Mouse (Mus musculus): Measurements from ENCODE around the gene Raly.
A peak's percentile ranks its signal among the peaks of the same experiment; 100 is the strongest.

Gene Raly

DNA sequence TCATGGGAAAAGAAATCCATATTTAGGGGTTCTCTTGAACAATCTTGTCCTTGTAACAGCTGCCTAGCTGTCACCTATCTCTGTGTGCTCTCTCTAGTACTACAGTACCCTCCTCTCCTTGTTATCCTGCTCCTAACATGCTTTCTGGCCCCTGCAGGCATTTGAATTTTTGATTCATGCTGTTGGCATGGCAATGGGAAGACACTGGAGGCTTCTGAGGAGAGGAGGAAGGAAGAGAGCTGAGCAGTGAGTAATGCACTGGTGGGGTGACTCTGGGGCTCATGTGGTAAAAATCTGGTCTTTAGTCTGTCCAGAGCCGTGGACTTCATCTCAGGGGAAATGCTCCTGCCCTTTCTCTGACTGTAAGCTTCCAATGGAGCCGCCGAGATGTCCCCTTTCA is 5.6 kb upstream of the Raly start:
- DNase-seq: no peak

DNA sequence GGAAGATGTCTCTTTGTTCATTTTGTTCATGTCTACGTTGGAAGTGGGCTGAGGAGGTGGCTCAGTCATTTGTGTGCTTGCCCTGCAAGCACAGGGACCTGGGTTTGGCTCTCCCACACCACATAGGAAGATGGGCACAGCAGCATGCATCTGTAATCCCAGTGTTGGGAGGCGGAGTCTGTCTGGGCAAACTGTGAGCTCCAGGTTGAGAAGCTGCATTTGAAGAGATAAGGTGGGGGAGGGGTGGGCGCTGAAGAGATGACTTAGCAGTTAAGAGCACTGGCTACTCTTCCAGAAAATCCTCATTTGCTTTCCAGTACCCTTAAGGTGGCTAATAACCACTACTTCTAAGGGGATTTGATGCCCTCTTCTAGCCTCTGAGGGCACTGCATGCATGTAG is 4.7 kb upstream of the Raly start:
- no peak for DNase-seq

DNA sequence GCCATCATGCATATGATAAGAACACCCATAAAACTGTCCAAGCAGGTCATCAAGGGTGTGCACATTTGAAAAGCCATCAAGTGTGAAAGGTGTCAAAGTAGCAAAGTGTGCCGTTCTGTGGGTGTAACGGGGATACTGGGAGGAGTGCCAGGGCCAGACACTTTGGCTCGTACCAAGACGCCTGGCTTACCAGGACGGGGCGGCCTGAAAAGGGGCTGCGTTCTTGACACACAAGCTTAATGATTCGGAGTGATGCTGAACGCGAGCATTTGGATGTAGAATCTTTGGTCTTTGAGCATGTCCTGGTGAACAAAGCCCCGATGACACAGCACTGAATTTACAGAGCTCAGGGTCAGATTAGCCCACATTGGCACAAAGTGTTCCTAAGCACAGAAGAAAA is 4.1 kb upstream of the Raly start:
- no peak for DNase-seq

DNA sequence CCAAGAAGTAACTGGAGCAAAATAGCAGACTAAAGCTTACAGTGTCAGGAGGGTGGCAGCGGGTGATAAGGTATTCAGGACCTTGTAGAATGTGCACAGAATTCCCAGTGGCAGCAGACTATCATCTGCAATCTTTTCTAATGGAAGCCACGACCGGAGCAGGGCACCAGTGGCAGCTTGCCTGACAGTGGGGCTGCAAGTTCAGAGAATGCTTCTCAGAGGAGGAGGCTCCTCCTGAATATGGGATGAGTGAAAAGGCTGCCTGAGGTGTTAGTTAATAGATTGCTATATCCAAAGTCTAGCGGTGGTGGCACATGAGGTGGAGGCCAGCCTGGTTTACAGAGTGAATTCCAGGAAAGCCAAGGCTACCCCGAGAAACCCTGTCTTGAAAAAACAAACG is 1.5 kb upstream of the Raly start:
- no peak for DNase-seq

DNA sequence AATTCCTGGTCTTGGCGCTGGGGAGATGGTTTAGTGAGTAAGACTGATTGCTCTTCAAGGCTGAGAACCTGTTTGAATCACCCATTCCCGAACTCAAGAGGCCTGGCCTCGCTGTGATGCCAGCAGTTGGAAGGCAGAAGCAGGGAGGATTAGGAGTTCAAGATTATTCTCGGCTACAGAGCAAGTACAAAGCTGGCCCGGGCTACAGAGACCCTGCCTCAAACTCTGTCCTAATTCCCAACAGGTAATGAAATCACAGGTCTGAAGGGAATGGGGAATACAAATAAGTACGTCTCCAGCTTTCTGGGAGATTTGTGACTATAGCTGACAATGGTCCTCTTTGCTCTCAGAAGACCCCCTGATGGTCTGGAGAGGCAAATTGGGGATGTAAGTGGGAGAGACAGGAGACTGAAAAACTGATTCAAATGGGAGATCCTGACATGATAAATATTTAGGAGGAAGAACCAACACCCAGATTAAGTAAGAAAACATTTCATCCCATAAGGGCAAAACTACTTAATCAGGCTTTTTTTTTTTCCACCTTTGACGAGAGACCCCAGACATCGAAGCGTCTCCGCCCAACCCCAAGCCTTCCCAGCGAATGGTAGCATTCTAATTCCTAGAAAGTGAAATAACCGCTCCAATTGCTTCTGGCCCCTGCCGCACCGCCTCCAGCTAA is 780 bp upstream of the Raly start:
- DNase-seq: no peak

DNA sequence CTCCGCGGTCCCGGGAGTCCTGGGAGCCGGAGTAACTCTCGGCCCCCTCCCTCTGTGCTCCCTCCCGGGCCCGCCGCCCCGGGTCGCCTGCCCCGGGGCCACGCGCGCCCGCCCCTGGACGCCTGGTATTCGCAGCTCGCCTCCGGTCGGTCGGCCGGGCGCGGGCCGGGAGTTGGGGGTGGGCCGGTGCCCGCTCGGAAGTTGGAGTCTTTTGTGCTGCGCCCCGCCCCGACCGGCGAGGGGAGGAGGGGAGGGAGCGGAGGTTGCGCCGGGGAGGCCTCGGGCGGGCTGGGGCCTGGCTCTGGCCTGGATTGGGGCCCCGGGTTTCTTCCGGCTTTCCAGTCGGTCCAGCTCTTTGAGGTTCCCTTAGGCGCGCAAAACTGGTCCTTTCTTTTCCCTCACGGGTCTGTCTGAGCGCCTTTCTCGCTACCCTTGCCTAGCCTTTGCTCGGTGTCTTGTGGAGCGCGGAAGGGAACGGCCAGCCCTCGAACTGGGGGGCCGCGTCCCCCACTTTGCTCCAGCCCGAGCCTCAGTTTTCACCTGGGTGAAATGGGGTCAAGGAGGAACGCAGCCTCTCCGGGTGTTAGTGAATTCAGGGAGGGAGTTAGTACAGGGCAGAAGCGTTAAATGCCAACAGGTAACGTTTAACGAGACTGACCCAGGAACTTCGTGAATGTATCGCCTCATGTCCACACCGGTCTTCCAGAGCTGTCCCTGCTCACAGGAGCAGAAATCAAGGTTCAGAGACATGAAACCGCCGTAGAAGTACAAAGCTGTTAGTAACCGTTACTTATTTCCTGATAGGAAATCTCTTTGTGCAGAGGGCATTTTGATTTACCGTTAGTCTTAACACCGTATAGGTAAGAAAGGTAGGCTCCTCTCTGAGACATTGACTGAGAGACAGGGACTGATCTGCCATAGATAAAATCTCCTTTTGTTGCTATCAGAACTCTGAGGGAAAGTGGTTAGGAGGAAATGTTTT is 1.1 kb downstream of the Raly start:
- peak; percentile 60 for DNase-seq

DNA sequence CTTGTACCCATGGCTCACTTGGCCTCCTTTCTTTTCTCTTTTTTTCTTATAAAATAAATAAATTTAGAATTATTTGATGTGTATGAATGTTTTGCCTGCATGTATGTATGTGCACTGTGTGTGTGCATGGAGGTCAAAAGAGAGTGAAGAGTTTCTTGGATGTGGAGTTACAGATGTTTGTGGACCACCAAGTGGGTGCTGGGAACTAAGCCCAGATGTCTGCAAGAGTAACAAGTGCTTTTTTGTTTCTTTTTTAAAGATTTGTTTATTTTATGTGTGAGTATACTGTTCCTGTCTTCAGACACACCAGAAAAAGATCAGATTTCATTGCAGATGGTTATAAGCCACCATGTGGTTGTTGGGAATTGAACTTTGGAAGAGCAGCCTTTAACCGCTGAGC is 12.5 kb downstream of the Raly start:
- no peak for DNase-seq

DNA sequence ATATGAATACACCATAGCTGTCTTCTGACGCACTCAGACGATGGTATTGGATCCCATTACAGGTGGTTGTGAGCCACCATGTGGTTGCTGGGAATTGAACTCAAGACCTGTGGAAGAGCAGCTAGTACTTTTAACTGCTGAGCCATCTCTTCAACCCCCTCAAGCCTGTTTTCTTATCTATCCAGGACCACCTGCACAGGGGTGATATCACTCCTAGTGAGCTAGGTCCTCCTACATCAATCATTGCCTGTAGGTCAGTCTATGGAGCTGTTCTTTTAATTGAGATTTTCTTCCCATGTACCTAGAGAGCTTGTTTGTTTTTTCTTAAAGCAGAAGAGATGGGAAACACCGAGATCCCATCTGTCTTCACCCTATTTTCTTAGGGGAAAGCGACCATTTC is 12.9 kb downstream of the Raly start:
- DNase-seq: no peak

DNA sequence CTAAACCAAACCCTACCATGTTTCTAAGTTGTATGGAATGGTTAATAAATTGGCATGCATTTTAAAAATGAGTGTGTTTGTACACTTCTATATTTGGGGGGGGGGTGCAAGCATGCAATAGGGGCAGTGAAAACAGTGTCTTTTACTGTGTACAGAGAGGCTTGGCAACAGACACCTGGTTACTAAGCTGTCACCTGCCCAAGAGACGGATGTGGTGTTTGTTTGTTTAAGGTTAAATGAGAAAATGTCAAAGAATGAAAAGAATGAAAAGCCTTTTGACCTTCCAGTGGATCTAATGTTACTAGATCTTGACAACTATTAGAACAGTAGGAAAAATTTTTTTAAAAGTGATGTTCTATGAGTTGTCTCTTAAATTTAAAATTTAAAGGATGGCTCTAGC is 16.8 kb downstream of the Raly start:
- no peak for DNase-seq

DNA sequence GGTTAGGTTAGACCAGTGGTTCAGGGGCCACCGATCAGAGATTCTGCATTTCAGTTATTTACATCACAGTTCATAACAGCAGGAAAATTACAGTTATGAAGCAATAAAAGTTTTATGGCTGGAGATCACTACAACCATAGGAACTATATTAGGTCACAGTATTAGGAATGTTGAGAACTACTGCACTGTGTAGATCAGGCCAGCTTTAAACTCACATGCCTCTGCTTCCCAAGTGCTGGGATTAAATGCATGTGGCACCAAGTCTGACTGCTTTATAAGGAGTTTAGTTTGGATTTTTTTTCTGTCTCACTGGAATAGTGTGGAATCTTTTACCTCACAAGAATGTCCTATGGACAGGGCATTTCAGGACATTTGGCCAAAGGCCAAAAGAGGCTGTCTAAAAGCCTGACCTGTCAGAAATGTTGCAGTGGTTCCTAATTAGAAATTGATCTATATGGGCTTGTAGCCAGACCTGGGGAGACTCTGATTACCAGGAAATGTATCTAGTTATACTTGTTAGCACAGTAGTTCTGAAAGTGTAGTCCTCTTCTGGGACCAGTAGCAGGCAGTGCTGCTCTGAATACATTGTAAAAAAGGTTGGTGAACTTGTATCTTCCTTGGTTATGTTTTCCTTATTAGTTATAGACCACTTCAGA is 18.3 kb downstream of the Raly start:
- DNase-seq: no peak

DNA sequence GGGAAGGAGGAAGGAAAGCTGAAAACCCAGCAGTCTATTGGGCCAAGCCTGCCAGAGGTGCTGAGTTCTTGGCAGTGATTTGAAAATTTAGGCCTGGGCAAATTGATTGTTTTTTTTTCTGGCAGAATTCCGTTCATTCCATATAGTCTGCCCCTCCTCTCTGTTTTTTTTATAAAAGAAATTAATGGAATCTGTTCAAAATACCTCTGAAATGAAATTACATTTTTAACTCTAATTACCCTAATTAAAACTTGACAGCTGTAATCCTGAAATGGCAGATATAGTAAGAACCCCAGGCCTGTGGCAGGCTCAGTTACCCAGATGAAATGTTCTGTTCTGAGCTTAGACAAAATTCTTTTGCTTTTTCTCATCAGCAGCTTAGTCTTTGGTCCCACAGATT is 19.9 kb downstream of the Raly start:
- no peak for DNase-seq

DNA sequence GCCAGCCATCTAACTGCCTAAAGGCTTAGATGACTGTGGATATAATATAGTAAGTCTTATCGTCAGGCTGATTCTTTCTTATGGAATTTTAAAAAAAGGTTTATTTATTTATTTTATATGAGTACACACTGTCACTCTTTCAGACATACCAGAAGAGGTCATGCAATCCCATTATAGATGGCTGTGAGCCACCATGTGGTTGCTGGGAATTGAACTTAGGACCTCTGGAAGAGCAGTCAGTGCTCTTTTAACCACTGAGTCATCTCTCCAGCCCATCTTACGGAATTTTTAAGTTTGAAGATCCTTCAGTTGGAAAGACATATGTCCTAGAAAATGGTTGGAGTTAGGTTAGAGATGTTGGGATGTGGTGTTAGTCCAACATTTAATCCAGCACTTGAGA is 22.5 kb downstream of the Raly start:
- no peak for DNase-seq

DNA sequence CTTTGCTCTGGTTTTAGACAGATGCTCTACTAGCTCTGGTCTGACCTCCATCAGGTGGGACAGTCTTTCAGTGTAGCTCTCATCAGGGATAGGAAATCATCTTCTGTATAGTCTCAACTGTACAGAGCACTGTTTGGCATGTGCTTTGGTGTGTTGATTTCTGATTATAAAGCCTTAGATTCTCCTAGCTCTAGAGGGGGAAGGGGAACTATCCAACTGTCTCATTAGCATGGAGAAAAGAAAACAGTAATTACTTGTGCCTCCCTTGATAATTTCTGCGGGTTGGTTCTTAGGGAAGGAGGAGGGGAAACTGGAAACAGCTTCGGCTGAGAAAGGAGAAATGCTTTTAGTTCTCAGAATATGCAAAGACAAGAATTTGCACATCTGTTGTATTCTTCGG is 26.2 kb downstream of the Raly start:
- DNase-seq: no peak

DNA sequence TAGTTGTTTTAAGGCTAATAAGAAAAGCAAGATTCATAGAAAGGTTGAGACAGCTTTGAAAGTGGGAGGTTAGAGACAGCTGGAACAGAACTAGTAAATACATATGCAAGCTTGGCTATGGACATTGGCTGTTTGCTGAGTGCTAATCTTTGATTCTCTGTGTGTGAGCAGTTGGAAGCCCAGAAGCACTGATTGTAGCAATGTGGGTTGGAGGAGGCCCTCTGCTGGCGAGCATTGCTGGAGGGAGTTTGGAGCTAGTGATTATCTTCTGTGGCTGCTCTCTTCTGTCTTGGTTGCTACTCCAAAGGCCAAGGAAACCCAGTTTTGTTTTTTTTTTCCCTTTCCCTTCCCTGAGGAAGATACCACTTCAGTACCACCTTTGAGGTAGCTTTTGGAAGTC is 26.9 kb downstream of the Raly start:
- peak; percentile 60 for DNase-seq

DNA sequence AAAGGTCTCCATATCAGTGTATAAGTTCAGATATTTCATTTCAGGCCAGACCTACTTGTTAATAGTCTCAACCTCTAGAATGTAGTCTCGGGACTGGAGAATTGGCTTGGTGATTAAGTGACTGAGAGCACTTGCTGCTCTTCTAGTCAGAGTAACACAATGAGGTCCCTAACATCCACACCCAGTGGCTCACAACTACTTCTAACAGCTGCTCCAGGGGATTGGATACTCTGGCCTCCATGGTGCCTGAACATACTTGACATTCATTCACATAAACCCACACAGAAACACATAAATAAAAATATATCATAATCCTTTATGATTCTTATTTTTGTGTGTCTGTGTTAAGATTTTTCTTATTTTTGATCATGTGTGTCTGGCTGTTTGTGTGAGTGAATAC is 27.7 kb downstream of the Raly start:
- no peak for DNase-seq

DNA sequence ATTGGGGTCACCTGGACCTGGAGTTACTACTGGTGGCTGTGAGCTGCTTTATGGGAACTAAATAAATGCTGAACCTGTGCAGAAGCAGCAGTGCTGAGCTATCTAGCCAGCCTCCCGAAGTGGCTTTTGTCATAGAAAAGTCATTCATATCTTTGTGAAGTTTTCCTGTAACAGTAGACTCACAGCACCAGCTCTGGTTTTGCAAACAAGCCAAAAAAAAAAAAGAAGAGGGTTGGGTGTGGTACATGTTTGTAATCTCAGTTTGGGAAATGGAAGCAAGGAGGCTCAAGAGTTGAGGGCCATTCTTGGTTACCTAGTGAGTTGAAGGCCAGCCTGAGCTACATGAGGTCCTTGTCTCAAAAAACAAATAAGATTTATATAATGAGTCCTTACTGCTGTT is 29.4 kb downstream of the Raly start:
- DNase-seq: no peak

DNA sequence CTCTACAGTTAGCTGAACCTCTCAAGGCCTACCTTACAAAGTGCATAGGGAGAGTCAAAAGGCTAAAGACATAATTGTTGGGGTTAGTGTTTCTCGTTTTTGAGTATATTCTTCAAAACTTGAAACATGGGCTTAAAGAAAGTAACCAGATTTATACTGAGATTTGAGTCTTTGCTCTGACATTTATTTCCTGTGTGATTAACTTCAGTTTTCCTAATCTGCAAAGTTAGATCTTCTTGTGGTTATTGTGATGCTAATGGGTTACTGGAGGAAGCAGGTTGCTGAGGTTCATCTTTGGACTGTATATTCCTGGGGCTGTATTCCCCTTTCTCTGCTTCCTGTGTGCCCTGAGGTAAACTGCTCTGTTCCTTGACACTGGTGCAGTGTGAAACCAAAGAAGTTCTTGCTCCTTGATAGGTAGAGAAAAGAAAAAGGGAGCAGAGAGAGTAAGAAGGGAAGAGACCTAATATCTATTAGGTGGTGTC is 35.2 kb downstream of the Raly start:
- DNase-seq: no peak

DNA sequence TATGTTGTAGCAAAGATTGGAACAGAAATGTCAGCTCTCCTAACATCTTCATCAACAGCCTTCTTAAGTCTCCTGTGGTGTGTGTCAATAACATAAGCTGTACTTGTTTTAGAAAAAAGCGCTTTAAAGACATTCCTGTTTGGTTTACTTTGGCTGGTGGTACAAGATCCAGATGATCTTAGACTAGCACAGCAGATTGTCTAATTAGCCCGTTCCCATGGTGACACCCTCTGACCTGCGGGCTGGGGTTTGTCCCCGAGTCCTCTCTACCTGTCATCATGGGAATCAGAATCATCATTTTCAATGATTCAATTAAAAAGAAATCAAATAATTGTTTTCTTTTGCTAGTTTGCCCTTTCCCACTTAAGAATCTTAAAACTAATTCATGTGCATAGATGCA is 36.6 kb downstream of the Raly start:
- no peak for DNase-seq

DNA sequence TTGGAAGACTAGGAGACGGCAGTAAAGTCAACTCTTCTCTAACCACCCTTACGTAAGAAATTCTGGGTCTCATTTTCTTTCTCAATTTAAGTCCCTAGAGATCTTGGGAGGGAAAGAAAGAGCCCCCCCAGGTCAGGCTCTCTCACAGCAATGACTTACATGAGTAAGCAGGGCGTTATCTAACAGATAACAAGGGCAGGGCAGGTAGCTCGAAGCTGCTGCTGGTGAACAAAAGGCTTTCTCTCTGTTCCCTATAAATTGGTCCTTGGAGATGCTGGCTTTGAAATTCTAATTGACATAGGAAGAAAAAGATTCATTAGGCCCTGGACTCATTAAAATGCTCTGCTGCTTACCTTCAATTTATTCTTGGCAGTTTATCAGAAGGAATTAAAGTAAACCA is 41.6 kb downstream of the Raly start:
- no peak for DNase-seq

DNA sequence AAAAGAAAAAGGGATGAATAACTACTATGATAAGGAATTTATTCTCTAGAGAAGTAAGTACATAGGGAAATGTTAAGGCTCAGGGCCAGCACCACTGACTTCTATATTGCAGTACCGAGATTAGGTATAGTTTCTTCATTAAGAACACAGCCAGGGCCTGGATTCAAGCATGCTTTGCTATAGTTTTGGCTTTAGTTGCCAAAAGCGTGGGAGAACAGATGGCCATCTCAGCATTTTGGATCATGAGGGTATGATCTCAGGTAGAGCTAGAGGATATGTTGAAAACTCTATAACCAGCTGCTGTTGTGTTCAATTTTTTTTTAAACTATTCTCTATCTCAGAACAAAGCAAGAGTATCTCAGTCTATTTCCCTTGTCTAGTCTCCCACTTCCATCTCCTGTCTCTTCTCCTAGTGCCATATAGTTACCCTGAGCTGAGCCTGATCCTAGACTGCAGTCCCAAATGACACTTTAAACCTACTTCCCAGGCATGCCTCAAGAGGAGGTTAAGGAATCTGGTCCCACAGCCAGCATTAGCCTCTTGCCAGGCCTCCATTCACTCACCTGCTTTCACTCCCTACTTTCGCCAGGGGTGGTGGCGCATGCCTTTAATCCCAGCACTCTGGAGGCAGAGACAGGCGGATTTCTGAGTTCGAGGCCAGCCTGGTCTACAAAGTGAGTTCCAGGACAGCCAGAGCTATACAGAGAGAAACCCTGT is 43.4 kb downstream of the Raly start:
- no peak for DNase-seq

DNA sequence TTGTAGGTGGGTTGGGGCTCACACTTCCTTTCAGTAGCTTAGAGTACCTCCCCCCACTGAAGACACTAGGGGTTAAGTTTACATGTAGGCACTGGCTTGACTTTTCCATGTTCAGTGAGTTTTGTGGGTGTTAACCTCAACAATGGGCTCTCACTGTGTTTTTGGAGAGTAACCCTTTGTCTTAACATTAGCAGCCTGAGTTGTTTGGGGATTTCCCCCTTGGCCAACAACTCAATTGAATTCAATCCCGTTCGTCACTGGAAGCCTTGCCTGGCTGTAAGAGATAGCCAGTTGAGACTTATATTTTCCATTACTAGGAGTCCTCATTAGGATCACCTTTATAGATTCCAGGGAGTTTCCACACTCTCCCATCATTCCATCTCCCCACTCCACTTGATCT is 45.6 kb downstream of the Raly start:
- DNase-seq: no peak

DNA sequence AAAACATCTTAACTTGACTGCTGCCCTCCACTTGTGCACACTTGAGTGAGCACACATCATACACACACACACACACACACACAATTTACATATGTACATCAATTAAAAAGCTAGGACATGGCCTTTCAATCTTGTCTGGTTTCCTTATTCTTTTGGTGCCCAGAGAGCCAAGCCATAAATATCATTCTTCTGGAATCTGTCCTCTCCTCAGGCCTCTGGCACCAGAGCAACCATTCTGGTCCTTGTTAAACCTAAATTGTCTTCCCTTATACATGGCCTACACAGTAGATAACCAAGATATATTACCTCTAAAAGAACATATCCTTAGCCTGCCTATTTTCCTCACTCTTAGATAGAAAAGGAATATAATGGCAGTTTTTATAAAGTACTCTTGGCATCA is 57.2 kb downstream of the Raly start:
- DNase-seq: no peak

DNA sequence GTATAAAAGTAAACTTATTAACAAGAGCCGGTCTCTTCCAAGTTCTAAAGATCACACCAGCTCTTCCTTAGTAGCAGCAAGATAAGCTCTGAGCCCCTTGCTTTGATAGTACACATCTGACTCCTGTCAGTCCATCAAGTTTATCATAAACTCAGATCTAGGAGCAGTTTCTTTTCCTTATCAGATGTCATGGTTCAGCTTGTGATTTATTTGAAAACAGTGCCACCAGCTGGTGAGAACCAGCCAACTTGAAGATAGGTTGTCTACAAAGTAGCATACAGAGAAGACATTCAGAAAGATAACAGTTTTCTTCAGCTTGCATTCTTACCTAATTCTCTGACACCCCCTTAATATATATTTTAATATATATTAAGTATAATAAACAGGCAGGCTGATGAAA is 64.5 kb downstream of the Raly start:
- peak; percentile 57 for DNase-seq

Data from layer of hippocampus, adult 9-11 months (tissue).